Mouse (Mus musculus) adrenal gland, adult 8-10 months (tissue): ENCODE data around the gene Lrrtm3. TPM values are rescaled to one million over a fixed set of nuclear protein-coding genes. Genes with fewer than 3 reads are reported as not detected.
A peak's percentile ranks its signal among the peaks of the same experiment; 100 is the strongest.

ENCODE experiments used
- DNase-seq: peaks from one replicate; pipeline ENCODE4 v3.0.0; 2022
- total RNA-seq, 4 experiments: library from RNA; stranded (reverse); gene quantifications; 2 replicates each; pipeline ENCODE4 v1.2.4; 2022

The Lrrtm3 gene
- total RNA-seq, 4 experiments from 2014 or later: 0.58 to 0.65 (median 0.62) TPM

GRCm38 (mm10) chr10:64041218-64041617 lies 48.9 kb downstream of the Lrrtm3 start:
- no peak for DNase-seq

- DNase-seq: no peak
Measured at GRCm38 (mm10) chr10:64039760-64040535, 50.1 kb downstream of the Lrrtm3 start.

- no peak for DNase-seq
Measured at GRCm38 (mm10) chr10:64030901-64031300, 59.2 kb downstream of the Lrrtm3 start.

GRCm38 (mm10) chr10:64023340-64023739 lies 66.7 kb downstream of the Lrrtm3 start:
- peak; percentile 2 for DNase-seq

- no peak for DNase-seq
Measured at GRCm38 (mm10) chr10:64020347-64020746, 69.7 kb downstream of the Lrrtm3 start.

GRCm38 (mm10) chr10:64001996-64002395 lies 88.1 kb downstream of the Lrrtm3 start:
- no peak for DNase-seq

- DNase-seq: no peak
Measured at GRCm38 (mm10) chr10:64001531-64001930, 88.5 kb downstream of the Lrrtm3 start.

GRCm38 (mm10) chr10:63994251-63994650 lies 95.8 kb downstream of the Lrrtm3 start:
- DNase-seq: no peak

GRCm38 (mm10) chr10:63985576-63985975 lies 104.5 kb downstream of the Lrrtm3 start:
- DNase-seq: no peak

GRCm38 (mm10) chr10:63979410-63979809 lies 110.7 kb downstream of the Lrrtm3 start:
- no peak for DNase-seq

- no peak for DNase-seq
Measured at GRCm38 (mm10) chr10:63978969-63979368, 111.1 kb downstream of the Lrrtm3 start.

GRCm38 (mm10) chr10:63978535-63978934 lies 111.5 kb downstream of the Lrrtm3 start:
- no peak for DNase-seq

GRCm38 (mm10) chr10:63978101-63978500 lies 112.0 kb downstream of the Lrrtm3 start:
- no peak for DNase-seq

GRCm38 (mm10) chr10:63972300-63972699 lies 117.8 kb downstream of the Lrrtm3 start:
- no peak for DNase-seq

GRCm38 (mm10) chr10:63954308-63954930 lies 135.7 kb downstream of the Lrrtm3 start:
- DNase-seq: no peak

GRCm38 (mm10) chr10:63951481-63951880 lies 138.6 kb downstream of the Lrrtm3 start:
- DNase-seq: no peak

- DNase-seq: no peak
Measured at GRCm38 (mm10) chr10:63950867-63951266, 139.2 kb downstream of the Lrrtm3 start.

- no peak for DNase-seq
Measured at GRCm38 (mm10) chr10:63947266-63947665, 142.8 kb downstream of the Lrrtm3 start.

- no peak for DNase-seq
Measured at GRCm38 (mm10) chr10:63945534-63945933, 144.5 kb downstream of the Lrrtm3 start.

- no peak for DNase-seq
Measured at GRCm38 (mm10) chr10:63933946-63934345, 156.1 kb downstream of the Lrrtm3 start.

- no peak for DNase-seq
Measured at GRCm38 (mm10) chr10:63927334-63927733, 162.7 kb downstream of the Lrrtm3 start, which contains the start of gene Gm10118. Gm10118 (minus strand) TSS chr10:63927434.

GRCm38 (mm10) chr10:63908878-63909277 lies 181.2 kb downstream of the Lrrtm3 start:
- no peak for DNase-seq

- DNase-seq: no peak
Measured at GRCm38 (mm10) chr10:63899891-63900290, 190.2 kb downstream of the Lrrtm3 start.

- DNase-seq: no peak
Measured at GRCm38 (mm10) chr10:63894612-63895011, 195.5 kb downstream of the Lrrtm3 start.
